Mouse (Mus musculus) liver, adult 2 months (tissue): ENCODE measurements around the gene Adgrg5.

Experiments used
- CTCF ChIP-seq: fragments of 200-500 bp; IDR thresholded peaks from 2 replicates; pipeline ENCODE4 v1.5.1; 2011; ENCODE audit warnings: low read depth, low read length, control low read depth
- POLR2A ChIP-seq: fragments of 200-500 bp; IDR thresholded peaks from 2 replicates; pipeline ENCODE4 v1.6.1; 2011; ENCODE audit warnings: low read length, control low read depth; ENCODE audit not compliant: insufficient read depth; ENCODE audit errors: extremely low read depth

DNA sequence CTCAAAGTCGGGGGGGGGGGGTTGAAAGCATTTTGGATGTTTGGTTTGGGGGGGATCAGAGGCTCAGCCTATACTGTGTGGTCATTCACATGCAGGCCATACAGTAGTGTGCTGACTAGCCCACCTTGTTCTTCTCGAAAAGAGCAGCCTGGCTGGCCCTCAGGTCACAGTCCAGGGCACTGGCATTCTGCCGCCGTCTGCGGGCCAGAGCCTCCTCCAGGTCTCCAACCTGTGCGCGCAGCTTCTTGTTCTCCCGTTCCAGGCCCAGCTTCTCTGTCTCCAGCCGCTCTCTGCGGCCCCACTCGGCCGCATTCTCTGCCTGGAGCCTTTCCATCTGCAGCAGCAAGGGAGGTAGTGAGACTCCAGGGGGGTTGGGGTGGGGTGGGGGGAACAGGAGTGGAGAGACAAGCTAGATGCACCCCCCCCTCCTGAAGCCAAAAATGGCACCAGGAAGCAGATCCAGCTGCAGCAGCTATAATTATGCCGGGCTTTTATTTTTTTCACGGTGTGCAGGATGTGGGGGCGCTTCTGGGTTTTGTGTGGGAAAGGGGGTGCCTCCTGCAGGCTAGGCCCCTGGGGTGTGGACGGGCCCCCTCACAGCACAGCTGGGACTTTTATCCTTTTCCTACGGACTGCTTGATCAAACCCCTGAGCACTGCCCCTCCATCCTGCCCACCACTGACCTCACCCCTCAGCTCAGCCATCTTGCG is 15.7 kb upstream of the Adgrg5 start:
- TF ChIP-seq CTCF (no peak), POLR2A (no peak)
